Mouse (Mus musculus) liver, adult 2 months (tissue): ENCODE measurements at regions not wholly inside any gene's neighbourhood (a gene's known extent, or its start where the extent isn't known, plus 50 kb on each side); places are given as distances from the start of the nearest gene placed in this dataset.

Source experiments
- DNase-seq: peaks from one replicate; pipeline ENCODE4 v3.0.0-alpha.2; 2011; ENCODE audit warnings: low read depth, low spot score; ENCODE audit errors: extremely low read depth
- H3K27ac ChIP-seq: fragments of 200-500 bp; replicated peaks from 2 replicates; pipeline ENCODE4 v1.5.1; 2012; ENCODE audit warnings: low read depth, mild to moderate bottlenecking, control low read depth, inconsistent platforms, low read length; ENCODE audit not compliant: insufficient read depth
- H3K27me3 ChIP-seq: fragments of 200-500 bp; 2 replicates; pipeline ENCODE4 v1.6.1; 2012; ENCODE audit warnings: mild to moderate bottlenecking, moderate library complexity, low read length, inconsistent platforms; ENCODE audit not compliant: control insufficient read depth, insufficient read depth
- H3K36me3 ChIP-seq: fragments of 200-500 bp; 2 replicates; pipeline ENCODE4 v1.6.1; 2012; ENCODE audit warnings: low read length, inconsistent platforms; ENCODE audit not compliant: control insufficient read depth, insufficient read depth
- H3K4me1 ChIP-seq: fragments of 200-500 bp; 2 replicates; pipeline ENCODE4 v1.6.1; 2011; ENCODE audit warnings: low read length; ENCODE audit not compliant: control insufficient read depth, insufficient read depth
- H3K4me3 ChIP-seq: fragments of 200-500 bp; 2 replicates; pipeline ENCODE4 v1.5.1; 2011; ENCODE audit warnings: low read depth, mild to moderate bottlenecking, control low read depth, low read length, moderate library complexity; ENCODE audit not compliant: insufficient read depth
- H3K79me2 ChIP-seq: fragments of 200-500 bp; 2 replicates; pipeline ENCODE4 v1.6.1; 2012; ENCODE audit warnings: inconsistent platforms, mild to moderate bottlenecking, low read length, moderate library complexity; ENCODE audit not compliant: control insufficient read depth, insufficient read depth
- H3K9ac ChIP-seq: fragments of 200-500 bp; 2 replicates; pipeline ENCODE4 v1.6.1; 2012; ENCODE audit warnings: low read depth, mild to moderate bottlenecking, control low read depth, inconsistent platforms, low read length
- CTCF ChIP-seq: fragments of 200-500 bp; IDR thresholded peaks from 2 replicates; pipeline ENCODE4 v1.5.1; 2011; ENCODE audit warnings: low read depth, low read length, control low read depth
- POLR2A ChIP-seq: fragments of 200-500 bp; IDR thresholded peaks from 2 replicates; pipeline ENCODE4 v1.6.1; 2011; ENCODE audit warnings: low read length, control low read depth; ENCODE audit not compliant: insufficient read depth; ENCODE audit errors: extremely low read depth
- WGBS: fragments of 180-500 bp; shearing (Covaris S2); methylation state at CpG from one replicate; pipeline ENCODE4 v1.1.7; 2018; 5-methylcytosine and 5-hydroxymethylcytosine counted together

DNA sequence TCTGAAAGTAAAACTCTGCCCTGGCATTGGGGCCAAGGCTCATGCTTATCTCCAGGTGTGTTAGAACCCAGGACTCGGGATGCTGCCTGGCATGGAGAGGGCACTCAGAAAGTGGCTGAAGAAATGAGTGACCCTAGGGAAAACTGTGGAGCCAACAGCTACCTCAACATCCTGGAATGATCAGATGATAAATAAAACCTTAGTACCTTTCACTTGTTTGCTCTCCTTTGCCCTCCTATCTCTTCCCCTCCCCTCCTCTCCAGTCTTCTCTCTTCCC lies 240.9 kb upstream of the Xylt1 start:
- TF ChIP-seq POLR2A (no peak), CTCF (no peak)
- no peak for DNase-seq
- Histone ChIP-seq H3K36me3 (no peaks in the 10 kb centered on the region), H3K79me2 (no peaks in the 10 kb centered on the region), H3K27me3 (no peaks in the 10 kb centered on the region), H3K27ac (no peak overlapping the region), H3K4me3 (no peak overlapping the region), H3K9ac (no peak overlapping the region), H3K4me1 (no peaks in the 10 kb centered on the region)
- 20% methylated on average over 1 of the region's 1 CpGs for WGBS

DNA sequence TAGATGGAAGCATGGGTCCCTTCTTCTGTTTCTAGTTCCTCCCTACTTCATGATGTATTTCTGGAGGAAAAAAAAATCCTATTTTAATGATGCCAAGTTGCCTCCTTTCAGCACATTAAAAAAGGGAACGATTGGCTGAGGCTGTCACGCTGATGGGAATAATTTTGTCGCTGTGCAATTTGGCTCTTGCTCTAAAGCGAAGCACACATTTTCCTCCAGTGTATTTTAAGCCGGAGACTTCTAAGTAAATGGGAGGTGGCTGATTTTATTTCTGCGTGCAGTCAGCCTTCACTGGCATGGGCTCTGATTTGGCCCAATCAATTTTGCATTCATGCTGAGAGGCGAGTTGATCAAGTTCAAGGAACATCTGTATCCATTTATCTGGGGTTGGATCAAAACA lies 234.0 kb upstream of the Xylt1 start:
- Histone ChIP-seq H3K9ac (no peak overlapping the region), H3K79me2 (no peaks in the 10 kb centered on the region), H3K27me3 (0 out of 2 replicates have a peak, but pooled peaks cover 2% of the 10 kb centered on the region), H3K4me1 (no peaks in the 10 kb centered on the region), H3K4me3 (no peak overlapping the region), H3K36me3 (no peaks in the 10 kb centered on the region), H3K27ac (no peak overlapping the region)
- 86% methylated on average over 7 of the region's 7 CpGs for WGBS
- TF ChIP-seq POLR2A (no peak), CTCF (no peak)
- no peak for DNase-seq

DNA sequence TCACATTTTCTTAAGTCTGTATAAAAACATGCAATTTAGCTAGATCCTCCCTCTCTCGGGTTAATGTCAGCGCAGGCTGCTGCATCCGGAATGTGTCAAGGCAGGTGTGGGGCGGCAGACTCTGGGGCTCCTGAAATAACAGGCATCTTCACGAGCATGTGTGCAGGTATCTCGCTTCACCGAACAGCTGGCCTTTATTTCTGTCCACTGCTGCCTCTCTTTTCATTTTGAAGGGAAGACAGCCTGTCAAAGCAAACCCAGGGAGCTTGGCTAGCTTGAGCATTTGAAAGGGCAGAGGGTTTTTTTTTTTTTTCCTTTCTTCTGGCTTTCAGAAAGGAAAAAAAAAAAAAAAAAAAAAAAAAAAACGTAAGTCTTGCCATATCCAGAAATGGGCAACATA lies 230.4 kb upstream of the Xylt1 start:
- H3K9ac ChIP-seq: no peak overlapping the region
- 0 out of 2 replicates have a peak, but pooled peaks cover 2% of the 10 kb centered on the region for H3K27me3 ChIP-seq
- H3K36me3 ChIP-seq: no peaks in the 10 kb centered on the region
- DNase-seq: no peak
- TF ChIP-seq CTCF (no peak), POLR2A (no peak)
- H3K4me1 ChIP-seq: no peaks in the 10 kb centered on the region
- no peak overlapping the region for H3K4me3 ChIP-seq
- WGBS: 80% methylated on average over 8 of the region's 8 CpGs
- no peak overlapping the region for H3K27ac ChIP-seq
- no peaks in the 10 kb centered on the region for H3K79me2 ChIP-seq

DNA sequence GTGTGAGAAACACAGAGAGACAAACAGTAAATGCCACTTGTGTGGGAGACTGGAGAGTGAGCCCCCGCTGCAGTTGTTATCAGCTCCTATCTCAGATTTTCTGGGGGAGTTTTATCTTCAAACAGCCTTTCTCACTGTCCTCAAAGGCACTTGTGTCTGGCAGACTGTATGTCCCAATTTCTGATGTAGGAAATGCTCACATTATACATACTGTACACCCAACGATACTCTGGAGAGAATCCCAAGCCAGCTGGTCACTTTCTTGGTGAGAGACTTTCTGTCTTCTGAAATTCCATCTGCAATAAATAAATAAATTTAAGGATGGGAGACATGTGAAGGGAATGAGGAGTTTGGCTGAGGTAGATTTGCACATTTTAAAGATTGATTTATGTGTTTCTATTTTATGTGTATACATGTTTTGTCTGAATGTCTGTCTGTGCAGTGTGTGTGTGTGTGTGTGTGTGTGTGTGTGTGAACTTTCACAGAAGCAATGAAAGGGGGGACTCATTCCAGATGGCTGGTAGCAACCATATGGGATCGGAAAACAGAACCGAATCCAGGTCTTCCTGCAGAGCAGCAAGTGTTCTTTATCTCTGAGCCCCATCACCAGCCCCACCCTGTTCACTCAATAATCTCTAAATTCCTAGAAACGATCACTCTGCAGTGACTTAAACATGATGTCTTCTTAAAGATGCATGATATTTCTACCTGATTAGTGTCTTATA lies 226.8 kb upstream of the Xylt1 start:
- WGBS: 69% methylated on average over 5 of the region's 5 CpGs
- TF ChIP-seq CTCF: no peak
- no peak for TF ChIP-seq POLR2A
- H3K27me3 ChIP-seq: no peaks in the 10 kb centered on the region
- no peaks in the 10 kb centered on the region for H3K4me1 ChIP-seq
- H3K79me2 ChIP-seq: no peaks in the 10 kb centered on the region
- no peak overlapping the region for H3K4me3 ChIP-seq
- H3K27ac ChIP-seq: no peak overlapping the region
- no peaks in the 10 kb centered on the region for H3K36me3 ChIP-seq
- H3K9ac ChIP-seq: no peak overlapping the region
- DNase-seq: no peak

DNA sequence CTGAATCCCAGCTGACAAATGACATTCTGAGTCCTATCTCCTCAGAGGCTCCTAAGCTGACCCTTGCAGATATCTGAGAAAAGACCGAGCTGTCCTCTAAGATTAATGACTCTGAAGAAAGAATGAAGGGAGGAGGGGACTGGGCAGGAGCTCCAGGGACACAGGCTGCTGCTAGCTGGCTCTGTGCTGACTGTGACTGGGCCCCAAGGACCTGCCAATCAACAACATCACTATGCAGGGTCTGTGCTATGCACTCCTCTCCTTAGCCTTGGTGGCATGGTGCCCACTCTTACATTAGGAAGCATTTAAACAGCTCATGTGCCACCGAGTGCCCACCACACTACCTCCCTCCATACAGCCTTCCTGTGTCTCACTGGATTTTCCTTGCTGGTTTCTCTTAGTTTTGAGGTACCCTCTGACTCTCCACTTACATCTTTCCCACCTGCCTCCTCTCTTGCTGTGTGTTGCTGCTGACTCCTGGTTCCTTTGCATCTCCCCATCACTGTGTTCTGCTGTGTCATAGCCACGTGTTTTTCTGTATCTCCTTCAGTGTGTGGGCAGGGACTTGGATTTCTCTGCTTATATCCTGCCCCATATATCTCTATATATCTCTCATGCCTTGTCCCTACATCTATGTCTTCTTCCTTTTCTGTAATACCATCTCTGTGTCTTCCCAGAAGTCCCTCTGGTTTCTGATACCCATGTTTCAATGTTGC lies 219.4 kb upstream of the Xylt1 start:
- Histone ChIP-seq H3K9ac (no peak overlapping the region), H3K4me3 (no peak overlapping the region), H3K36me3 (no peaks in the 10 kb centered on the region), H3K4me1 (no peaks in the 10 kb centered on the region), H3K27ac (no peak overlapping the region), H3K79me2 (no peaks in the 10 kb centered on the region), H3K27me3 (no peaks in the 10 kb centered on the region)
- no peak for TF ChIP-seq POLR2A
- TF ChIP-seq CTCF: no peak
- WGBS: 48% methylated on average over 3 of the region's 3 CpGs
- no peak for DNase-seq

DNA sequence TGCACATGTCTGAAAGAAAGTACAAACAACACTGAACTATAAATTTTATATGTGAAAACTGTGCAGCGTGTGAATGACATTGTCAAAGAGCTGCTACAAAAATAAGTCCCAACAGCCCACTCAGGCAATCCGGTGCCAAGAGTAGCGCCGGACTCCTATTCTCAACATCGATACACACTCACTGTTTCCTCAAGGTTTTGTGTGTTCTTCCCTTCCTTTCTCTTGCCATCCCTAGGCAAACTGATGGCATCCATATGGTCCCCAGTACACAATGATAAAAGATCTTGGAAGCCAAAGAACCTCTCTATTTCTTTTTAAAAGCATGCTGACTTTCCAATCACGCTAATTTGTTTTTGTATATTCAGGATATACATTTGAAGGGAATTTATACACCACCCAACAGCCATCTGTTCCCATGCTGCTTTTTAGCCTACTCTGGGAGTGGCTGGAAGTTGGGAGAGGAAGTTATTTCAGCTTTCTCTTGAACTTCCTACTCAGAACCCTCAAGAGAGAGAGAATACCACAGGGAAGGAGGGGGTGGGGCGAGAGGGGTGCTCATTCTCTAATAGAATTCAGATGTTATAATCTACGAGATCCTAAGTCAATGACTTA lies 205.9 kb upstream of the Xylt1 start:
- Histone ChIP-seq H3K36me3 (no peaks in the 10 kb centered on the region), H3K27me3 (no peaks in the 10 kb centered on the region), H3K9ac (no peak overlapping the region), H3K27ac (no peak overlapping the region), H3K4me3 (no peak overlapping the region), H3K79me2 (no peaks in the 10 kb centered on the region), H3K4me1 (no peaks in the 10 kb centered on the region)
- TF ChIP-seq POLR2A (no peak), CTCF (no peak)
- no peak for DNase-seq
- WGBS: 82% methylated on average over 8 of the region's 8 CpGs
